Mouse (Mus musculus) forebrain, postnatal 0 days (tissue): Measurements from ENCODE around the gene AC109138.7. TPM values are rescaled to one million over a fixed set of nuclear protein-coding genes. Genes with fewer than 3 reads are reported as not detected.
"Not testable (repeated sequence)": the region's sequence is repeated elsewhere in the genome, so short reads cannot be mapped to it uniquely, and the experiment has no call there.

Experiments
- ATAC-seq: fragments of 200-750 bp; cut with Nextera tagmentation; 2 replicates; pipeline ENCODE4 v1.8.0; 2017; ENCODE audit warnings: mild to moderate bottlenecking, moderate library complexity
- DNase-seq: peaks from one replicate; pipeline ENCODE4 v3.0.0-alpha.2; 2015
- H3K27ac ChIP-seq: fragments of 300-500 bp; sonication (generic); 2 replicates; pipeline ENCODE4 v1.5.1; 2014; ENCODE audit warnings: low read depth, mild to moderate bottlenecking, antibody characterized with exemption, low read length, moderate library complexity, mixed read lengths
- H3K27me3 ChIP-seq: fragments of 300-500 bp; sonication (generic); 2 replicates; pipeline ENCODE4 v1.6.1; 2014; ENCODE audit warnings: mild to moderate bottlenecking, low read length, mixed read lengths; ENCODE audit not compliant: insufficient read depth
- H3K36me3 ChIP-seq: fragments of 300-500 bp; sonication (generic); 2 replicates; pipeline ENCODE4 v1.6.1; 2014; ENCODE audit warnings: mild to moderate bottlenecking, moderate library complexity; ENCODE audit not compliant: insufficient read depth
- H3K4me1 ChIP-seq: fragments of 300-500 bp; sonication (generic); 2 replicates; pipeline ENCODE4 v1.6.1; 2014; ENCODE audit warnings: antibody characterized with exemption; ENCODE audit not compliant: insufficient read depth
- H3K4me2 ChIP-seq: fragments of 300-500 bp; sonication (generic); 2 replicates; pipeline ENCODE4 v1.6.1; 2014; ENCODE audit warnings: low read depth, mild to moderate bottlenecking, moderate library complexity
- H3K4me3 ChIP-seq: fragments of 300-500 bp; sonication (generic); 2 replicates; pipeline ENCODE4 v1.5.1; 2014; ENCODE audit warnings: low read depth, low read length, mixed read lengths
- H3K9ac ChIP-seq: fragments of 300-500 bp; sonication (generic); 2 replicates; pipeline ENCODE4 v1.6.1; 2014; ENCODE audit warnings: mild to moderate bottlenecking
- H3K9me3 ChIP-seq: fragments of 300-500 bp; sonication (generic); 2 replicates; pipeline ENCODE4 v1.6.1; 2016; ENCODE audit warnings: low read length
- CTCF ChIP-seq: sonication (generic); IDR thresholded peaks from 2 replicates; pipeline ENCODE4 v1.5.1; 2016; ENCODE audit warnings: antibody characterized with exemption, control low read depth, low read depth
- WGBS: fragments of 180-500 bp; shearing (Covaris S2); extraction: QIAGEN DNeasy Blood & Tissue Kit; methylation state at CpG from one replicate; pipeline ENCODE4 v1.1.7; 2014; 5-methylcytosine and 5-hydroxymethylcytosine counted together
- polyA plus RNA-seq: library from polyadenylated mRNA; unstranded; fragments of >200 nt; fragmentation: Nextera tagmentation; extraction: Ambion mirVana; gene quantifications from 2 replicates; pipeline ENCODE4 v1.2.1, GENCODE M21; 2015
- total RNA-seq: library from RNA; depleted of rRNA; stranded (reverse); fragments of >200 nt; gene quantifications from 2 replicates; pipeline ENCODE4 v1.2.3, GENCODE M21; 2014

The AC109138.7 gene
- total and polyA plus RNA-seq, 2 experiments from 2014 or later = not detected

GRCm38 (mm10) chr19:4247010-4247409, 32.9 kb downstream of the AC109138.7 start:
- Histone ChIP-seq H3K4me1 (no peaks in the 10 kb centered on the region), H3K9me3 (no peaks in the 10 kb centered on the region), H3K27me3 (no peaks in the 10 kb centered on the region), H3K4me2 (no peak overlapping the region), H3K27ac (no peak overlapping the region), H3K36me3 (no peaks in the 10 kb centered on the region), H3K4me3 (no peak overlapping the region), H3K9ac (no peak overlapping the region)
- 57% methylated on average over 1 of the region's 1 CpGs for WGBS
- no peak; the same call in 1 of the 2 replicates for TF ChIP-seq CTCF
- DNase-seq (no peak), ATAC-seq (no peak)

- H3K36me3 ChIP-seq, H3K9ac ChIP-seq, ATAC-seq, H3K4me3 ChIP-seq, H3K4me2 ChIP-seq, H3K4me1 ChIP-seq, H3K27me3 ChIP-seq, H3K27ac ChIP-seq, DNase-seq, H3K9me3 ChIP-seq: not testable (repeated sequence)
- WGBS = 77% methylated on average over 1 of the region's 1 CpGs
These were observed 34.5 kb downstream of the AC109138.7 start for GRCm38 (mm10) chr19:4248683-4249082.

GRCm38 (mm10) chr19:4254230-4254629, 40.1 kb downstream of the AC109138.7 start:
- WGBS = 84% methylated on average over 7 of the region's 7 CpGs
- no peak for TF ChIP-seq CTCF
- H3K9ac ChIP-seq = no peak overlapping the region
- DNase-seq (no peak), ATAC-seq (no peak)
- no peaks in the 10 kb centered on the region for H3K9me3 ChIP-seq
- H3K4me3 ChIP-seq = no peak overlapping the region
- H3K27me3 ChIP-seq = no peaks in the 10 kb centered on the region
- no peaks in the 10 kb centered on the region for H3K36me3 ChIP-seq
- no peak overlapping the region for H3K4me2 ChIP-seq
- H3K27ac ChIP-seq = no peak overlapping the region
- H3K4me1 ChIP-seq = peaks cover 5% of the 10 kb centered on the region; the same call in 1 of the 2 replicates

- 77% methylated on average over 11 of the region's 11 CpGs for WGBS
- no peak for DNase-seq
- Histone ChIP-seq H3K27me3 (no peaks in the 10 kb centered on the region), H3K9ac (no peak overlapping the region), H3K4me3 (no peak overlapping the region), H3K27ac (no peak overlapping the region), H3K9me3 (no peaks in the 10 kb centered on the region), H3K4me1 (peaks cover 5% of the 10 kb centered on the region; the same call in 1 of the 2 replicates), H3K4me2 (no peak overlapping the region), H3K36me3 (no peaks in the 10 kb centered on the region)
- ATAC-seq = no peak
- peak; percentile 46; the same call in 1 of the 2 replicates for TF ChIP-seq CTCF
These were observed 41.5 kb downstream of the AC109138.7 start for GRCm38 (mm10) chr19:4255583-4256162.

- Histone ChIP-seq H3K27me3 (no peaks in the 10 kb centered on the region), H3K4me1 (peaks cover 5% of the 10 kb centered on the region; the same call in 1 of the 2 replicates), H3K4me2 (peak overlapping the region; percentile 93), H3K36me3 (no peaks in the 10 kb centered on the region), H3K4me3 (peak overlapping the region; percentile 65), H3K9me3 (no peaks in the 10 kb centered on the region), H3K9ac (peak overlapping the region; percentile 52), H3K27ac (no peak overlapping the region)
- ATAC-seq (peak; percentile 94), DNase-seq (peak; percentile 97)
- peak; percentile 96 for TF ChIP-seq CTCF
- WGBS = 1% methylated on average over 41 of the region's 41 CpGs
These were observed 43.2 kb downstream of the AC109138.7 start for GRCm38 (mm10) chr19:4257216-4257896.

DNA sequence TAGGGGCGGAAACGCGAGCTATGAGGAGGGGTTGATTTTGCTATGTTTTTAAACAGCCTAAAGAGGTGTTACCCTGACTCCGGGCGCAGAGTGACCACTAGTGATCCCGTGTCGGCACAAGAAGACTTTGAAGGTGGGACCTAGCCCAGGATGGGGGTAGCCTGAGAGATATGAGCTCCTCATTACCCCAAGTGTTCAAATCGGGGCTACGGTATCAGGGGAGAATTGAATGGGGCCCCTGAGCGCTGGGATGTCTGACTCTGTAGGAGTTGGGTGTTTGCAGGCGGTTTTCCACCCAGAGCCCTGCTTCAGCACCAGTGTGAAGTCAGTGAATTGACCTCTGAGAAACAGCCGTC, 43.7 kb downstream of the AC109138.7 start:
- Histone ChIP-seq H3K36me3 (no peaks in the 10 kb centered on the region), H3K9ac (peak overlapping the region; percentile 52), H3K4me3 (peak overlapping the region; percentile 65), H3K27ac (no peak overlapping the region), H3K4me2 (peak overlapping the region; percentile 93), H3K9me3 (no peaks in the 10 kb centered on the region), H3K27me3 (no peaks in the 10 kb centered on the region), H3K4me1 (peaks cover 5% of the 10 kb centered on the region; the same call in 1 of the 2 replicates)
- DNase-seq (no peak), ATAC-seq (peak; percentile 38)
- no peak for TF ChIP-seq CTCF
- 20% methylated on average over 12 of the region's 12 CpGs for WGBS

DNA sequence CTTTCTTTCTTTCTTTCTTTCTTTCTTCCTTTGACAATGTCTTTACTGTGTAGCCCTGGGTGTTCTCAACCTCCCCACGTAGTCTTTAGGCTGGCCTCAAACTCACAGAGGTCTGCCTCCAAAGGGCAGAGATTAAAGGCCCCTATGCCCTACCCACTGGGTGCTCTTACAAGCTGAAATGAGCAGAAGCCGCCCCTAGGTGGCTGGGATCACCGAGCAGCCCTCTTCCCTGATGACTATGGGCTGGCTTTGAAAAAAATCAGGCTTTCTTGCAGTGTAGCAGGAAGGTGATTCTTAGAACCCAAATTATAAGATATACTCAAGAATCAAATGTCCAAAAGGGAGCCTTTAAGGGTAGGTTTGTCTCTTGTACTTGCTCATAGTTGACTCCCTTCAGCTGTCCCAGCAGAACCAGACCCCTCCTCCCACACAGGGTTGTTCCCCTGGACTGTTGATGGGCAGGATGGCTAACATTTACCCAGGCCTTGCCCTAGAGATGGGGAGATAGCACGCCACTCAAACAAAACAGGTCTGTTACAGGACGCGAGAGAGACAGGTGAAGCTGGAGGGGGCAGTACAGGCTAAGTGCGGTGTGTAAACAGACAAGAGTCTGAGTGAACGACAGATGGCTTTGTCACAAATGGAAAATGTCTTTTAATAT, 47.0 kb downstream of the AC109138.7 start:
- WGBS = 55% methylated on average over 8 of the region's 8 CpGs
- no peak overlapping the region for H3K4me2 ChIP-seq
- H3K27me3 ChIP-seq = no peaks in the 10 kb centered on the region
- no peaks in the 10 kb centered on the region for H3K9me3 ChIP-seq
- no peak for DNase-seq
- no peak overlapping the region for H3K4me3 ChIP-seq
- H3K27ac ChIP-seq = no peak overlapping the region
- no peak overlapping the region for H3K9ac ChIP-seq
- no peak for ATAC-seq
- TF ChIP-seq CTCF = peak; percentile 28; the same call in 1 of the 2 replicates
- H3K4me1 ChIP-seq = peaks cover 5% of the 10 kb centered on the region; the same call in 1 of the 2 replicates
- no peaks in the 10 kb centered on the region for H3K36me3 ChIP-seq
